Mouse (Mus musculus) activated CD4-positive, CD25-positive, alpha-beta regulatory T cell, adult 4 months (primary cell): ENCODE results near the gene C2cd5. TPM values are rescaled to one million over a fixed set of nuclear protein-coding genes. Genes with fewer than 3 reads are reported as not detected.

Experiments used
- ATAC-seq: one replicate; pipeline ENCODE4 v1.8.0; 2017
- polyA plus RNA-seq, 2 experiments: library from polyadenylated mRNA; unstranded; fragments of 100-300 nt; shearing (Covaris generic); gene quantifications; one replicate each; pipeline ENCODE4 v1.2.1; 2017

The C2cd5 gene
- polyA plus RNA-seq, 2 experiments from 2014 or later, result 53.0 to 58.6 TPM

- ATAC-seq, result no peak
Measured at GRCm38 (mm10) chr6:143070736-143071135, 29.2 kb downstream of the C2cd5 start.

DNA sequence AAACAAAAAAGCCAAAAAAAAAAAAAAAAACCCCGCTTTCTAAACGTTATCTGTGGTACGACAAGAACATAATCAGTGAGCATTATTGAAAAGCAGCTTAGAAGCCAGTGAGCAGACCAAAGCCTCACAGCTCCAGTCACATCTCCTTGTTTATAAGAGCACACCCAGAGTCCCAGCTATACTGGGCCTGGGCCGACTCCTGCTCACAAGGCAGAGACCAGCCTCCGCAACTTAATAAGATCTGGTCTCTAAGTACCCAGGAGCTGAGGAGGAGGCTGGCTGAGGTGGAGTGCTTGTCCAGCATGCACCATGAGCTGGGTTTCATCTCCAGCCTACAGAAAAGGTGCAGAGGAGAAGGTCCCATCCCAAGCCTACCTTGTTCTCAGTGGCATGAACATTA, 29.9 kb downstream of the C2cd5 start:
- ATAC-seq, result no peak

- ATAC-seq, result no peak
Measured at GRCm38 (mm10) chr6:143069606-143070005, 30.3 kb downstream of the C2cd5 start.

DNA sequence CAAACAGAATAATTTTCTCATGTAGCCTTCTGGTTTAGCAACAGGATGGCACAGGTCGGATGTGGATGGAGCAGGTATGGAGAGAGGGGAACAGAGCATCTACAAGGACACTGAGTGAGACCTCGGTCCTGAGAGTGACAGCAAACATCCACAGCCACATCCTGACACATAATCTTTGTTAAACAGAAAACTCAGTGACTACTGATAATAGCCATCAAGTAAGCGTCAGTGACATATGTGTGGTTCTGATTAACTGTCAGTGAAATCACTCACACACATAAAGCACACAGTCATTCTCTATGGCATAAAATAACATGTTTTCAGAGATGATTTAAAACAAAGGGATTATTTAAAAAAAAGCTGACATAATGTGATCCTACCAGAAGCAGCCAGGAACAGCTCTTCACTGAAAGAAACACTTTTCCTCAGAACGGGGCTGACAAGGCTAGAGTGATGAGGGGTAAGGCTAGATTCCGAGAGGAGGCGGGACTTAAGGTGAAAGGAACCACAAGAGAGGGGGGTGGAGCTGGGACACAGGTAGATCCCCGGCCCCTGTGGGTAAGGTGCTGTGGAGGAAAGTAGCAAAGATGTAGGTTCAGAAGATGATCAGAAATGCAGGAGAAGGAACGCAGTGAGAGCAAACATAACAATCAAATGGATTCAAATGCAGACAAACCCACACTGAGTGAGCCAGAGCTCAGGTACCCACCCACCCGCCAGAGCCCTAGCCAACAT, 31.6 kb downstream of the C2cd5 start:
- peak; percentile 81 for ATAC-seq

- ATAC-seq, result no peak
Measured at GRCm38 (mm10) chr6:143067654-143068053, 32.3 kb downstream of the C2cd5 start.

DNA sequence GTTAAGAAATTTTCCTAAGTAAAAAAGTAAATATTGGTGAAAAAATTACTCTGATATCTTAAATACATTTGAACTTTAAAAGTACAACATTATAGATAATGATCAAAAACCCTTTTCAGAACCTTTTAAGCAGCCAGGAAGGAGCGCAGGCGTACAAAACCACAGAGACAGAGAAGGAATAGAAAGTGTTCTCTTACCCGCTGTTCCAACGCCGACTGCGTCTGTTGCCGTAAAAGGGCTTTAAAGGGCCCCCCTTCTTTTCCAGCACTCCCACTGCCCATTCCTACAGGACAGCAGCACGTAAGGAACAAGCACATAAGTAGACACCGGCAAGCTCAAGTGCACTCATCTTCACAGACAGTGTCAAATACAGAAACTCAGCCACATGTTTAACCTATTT, 33.1 kb downstream of the C2cd5 start:
- peak; percentile 74 for ATAC-seq

- ATAC-seq, result no peak
Measured at GRCm38 (mm10) chr6:143064047-143064446, 35.9 kb downstream of the C2cd5 start.

GRCm38 (mm10) chr6:143057601-143058000, 42.3 kb downstream of the C2cd5 start:
- no peak for ATAC-seq

- no peak for ATAC-seq
Measured at GRCm38 (mm10) chr6:143051566-143051965, 48.4 kb downstream of the C2cd5 start.

DNA sequence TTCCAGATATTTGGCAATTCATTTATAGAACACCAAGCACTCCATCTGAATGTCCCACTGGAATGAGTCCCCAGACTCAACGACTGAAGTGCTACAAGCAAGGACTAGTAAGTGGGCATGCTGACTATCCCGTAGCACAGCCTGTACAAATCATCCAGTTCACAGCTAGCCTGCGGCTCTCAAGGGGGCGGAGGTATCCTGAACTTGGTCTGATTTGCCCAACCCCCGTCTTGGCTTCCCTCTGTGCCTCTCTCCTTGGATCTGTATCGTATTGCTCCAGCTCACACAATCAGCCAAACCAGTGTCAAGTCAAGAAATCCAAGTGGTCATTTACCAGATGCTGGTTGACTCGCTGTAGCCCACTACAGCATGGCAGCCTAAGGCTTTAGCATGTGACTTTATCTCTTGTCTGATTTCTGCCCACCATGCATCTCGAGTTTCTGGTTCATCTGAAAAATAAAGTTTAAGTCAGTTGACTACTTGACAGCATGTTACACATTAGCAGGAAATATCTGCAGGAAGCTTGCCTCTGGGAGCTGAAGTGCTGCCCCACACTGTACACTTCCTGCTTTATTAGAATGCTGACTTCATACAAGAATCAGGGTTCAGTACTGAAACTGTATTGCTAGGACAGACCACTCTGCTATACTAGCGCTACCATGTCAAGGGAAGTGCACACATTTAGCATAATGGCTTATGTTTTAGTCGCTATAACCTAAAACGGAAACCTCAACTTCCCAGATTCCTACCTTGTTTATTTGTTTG, 50.0 kb downstream of the C2cd5 start:
- no peak for ATAC-seq

DNA sequence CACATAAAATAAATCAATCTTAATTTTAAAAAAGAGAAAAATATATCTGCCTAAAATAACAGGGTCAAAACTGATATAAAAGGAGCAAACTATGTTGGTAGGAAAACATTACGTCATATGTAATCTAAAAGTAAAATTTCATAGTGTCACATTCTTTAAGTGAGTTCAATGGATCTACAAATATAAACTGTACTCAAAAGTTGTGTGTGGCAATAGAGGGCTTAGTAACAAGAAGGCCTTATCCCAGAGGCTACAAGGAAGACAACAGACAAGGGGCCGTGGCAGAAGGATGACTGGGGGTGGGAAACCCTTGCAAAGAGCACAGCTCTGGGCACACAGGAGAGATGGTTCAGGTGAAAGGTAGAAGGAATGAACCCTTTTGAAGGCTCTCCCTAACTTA, 50.8 kb downstream of the C2cd5 start:
- ATAC-seq, result no peak

DNA sequence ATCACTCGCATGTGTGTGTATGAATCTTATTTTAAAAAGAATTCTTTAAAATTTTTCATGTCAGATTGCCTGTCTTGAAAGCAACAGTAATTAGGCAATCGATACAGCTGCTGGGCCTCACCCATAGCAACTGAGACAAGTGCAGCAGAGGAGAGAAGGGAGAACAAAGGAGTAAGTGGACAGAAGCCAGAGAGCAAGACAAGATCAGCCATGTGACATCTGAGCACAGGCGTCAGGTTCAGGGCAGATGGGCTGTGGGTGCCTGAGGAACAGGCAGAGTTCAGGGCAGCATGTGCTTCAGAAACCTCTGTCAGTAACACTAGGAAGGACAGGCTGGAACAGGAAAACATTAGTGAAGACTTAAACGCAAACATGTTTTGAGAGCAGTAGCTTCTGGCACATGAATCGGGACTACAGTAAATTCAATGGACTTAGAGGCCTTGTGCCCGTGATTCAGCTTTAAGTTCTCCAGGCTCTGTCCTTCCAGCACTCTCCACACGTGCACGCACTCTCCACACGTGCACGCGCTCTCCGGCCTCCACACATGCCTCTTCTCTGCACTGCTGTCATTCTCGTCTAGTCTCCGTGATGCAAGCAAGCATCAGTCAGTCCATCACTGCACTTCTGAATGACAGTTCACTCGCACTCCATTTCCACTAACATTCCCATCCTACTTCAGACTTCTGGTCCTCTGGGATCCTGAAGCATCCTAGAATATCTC, 52.2 kb downstream of the C2cd5 start:
- ATAC-seq, result no peak

DNA sequence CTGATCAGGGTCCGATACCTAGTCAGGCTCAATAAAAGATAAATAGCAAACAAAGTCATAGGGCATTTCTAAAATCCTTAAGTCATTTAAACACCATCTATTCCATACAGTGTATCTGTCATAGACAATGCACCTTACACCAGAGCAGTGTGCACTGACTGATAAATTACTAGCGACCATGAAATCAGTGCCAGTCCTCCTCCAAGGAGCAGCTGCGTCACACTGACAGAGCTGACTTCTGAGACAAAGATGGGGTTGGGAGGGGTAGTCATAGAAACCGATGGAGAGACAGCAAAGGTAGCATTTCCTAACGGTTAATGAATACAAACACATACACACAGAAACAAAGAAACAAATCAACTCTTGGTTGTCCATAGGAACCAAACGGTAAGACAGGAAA, 58.4 kb downstream of the C2cd5 start:
- no peak for ATAC-seq

GRCm38 (mm10) chr6:143035261-143035660, 64.7 kb downstream of the C2cd5 start:
- peak; percentile 69 for ATAC-seq

DNA sequence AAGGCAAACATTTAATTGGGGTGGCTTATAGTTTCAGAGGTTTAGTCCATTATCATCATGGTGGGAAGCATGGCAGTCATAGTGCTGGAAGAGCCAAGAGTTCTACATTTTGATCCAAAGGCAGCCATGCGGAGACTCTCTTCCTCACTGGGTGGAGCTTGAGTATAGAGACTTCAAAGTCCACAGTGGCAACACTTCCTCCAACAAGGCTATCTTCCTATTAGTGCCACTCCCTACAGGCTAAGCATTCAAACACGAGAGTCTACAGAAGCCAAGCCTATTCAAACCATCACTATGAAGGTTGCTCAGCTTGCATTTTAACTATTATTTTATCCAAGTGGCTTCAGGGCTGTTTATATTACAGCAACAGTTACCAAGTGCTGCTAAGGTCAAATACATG, 65.4 kb downstream of the C2cd5 start:
- ATAC-seq, result no peak

GRCm38 (mm10) chr6:143030521-143030920, 69.4 kb downstream of the C2cd5 start:
- no peak for ATAC-seq

- no peak for ATAC-seq
Measured at GRCm38 (mm10) chr6:143027896-143028295, 72.0 kb downstream of the C2cd5 start.

- ATAC-seq, result no peak
Measured at GRCm38 (mm10) chr6:143027402-143027801, 72.5 kb downstream of the C2cd5 start.

DNA sequence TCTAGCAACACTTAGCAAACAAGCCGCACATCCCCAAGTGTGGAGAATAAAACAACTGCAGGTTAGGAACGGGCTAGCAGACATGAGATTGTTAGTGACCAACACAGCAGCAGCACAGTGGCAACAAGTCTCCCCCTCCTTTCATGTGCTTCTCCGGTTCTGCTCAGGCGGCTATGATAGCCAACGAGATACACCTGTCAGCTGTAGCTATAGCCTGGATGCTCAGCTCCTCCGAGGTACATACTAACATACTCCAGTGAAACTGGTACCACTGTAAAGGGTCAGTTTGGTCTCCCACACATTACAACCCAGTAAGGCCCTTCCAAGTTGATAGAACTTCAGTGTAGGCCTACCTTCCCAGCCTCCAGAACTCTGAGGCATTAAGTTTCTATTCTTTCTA, 76.2 kb downstream of the C2cd5 start:
- ATAC-seq, result no peak

GRCm38 (mm10) chr6:143021756-143022155, 78.2 kb downstream of the C2cd5 start:
- no peak for ATAC-seq

DNA sequence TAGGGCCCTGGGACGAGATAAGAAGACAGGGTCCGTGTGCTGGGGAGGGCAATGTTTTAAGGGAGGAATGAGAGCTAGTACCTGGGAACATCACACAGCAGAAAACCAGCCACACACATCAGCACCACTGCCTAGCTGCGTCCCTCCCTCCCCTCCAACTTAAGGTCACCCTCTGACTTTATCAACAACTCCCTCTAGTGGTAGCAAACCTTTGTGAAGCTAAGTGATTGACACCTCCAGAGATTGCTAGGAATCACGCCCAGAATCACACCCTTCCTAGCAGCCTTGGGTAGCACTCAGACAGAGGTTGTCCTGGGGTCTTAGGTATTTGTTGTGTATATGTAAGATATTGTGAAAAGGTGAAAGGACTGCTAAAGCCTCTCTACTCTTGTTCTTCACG, 79.3 kb downstream of the C2cd5 start:
- ATAC-seq, result no peak

DNA sequence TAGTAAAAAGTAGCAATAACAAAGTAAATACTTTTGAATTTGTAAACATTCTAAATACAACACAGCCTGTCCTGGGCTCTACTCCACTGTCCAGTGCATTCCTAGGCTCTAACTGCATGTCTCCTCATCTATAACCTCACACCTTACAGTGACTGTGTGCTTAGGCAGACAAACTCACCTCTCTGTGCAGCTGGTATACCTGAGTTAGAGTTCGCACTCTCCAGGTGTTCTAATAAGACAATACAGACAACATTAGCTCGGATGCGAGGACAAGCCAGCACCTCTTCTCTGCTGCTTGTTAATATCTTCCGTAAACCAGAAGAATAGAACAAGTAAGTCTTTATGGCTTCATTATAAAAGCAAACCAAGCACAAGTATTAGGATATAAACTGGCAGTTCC, 79.8 kb downstream of the C2cd5 start:
- ATAC-seq, result no peak

GRCm38 (mm10) chr6:143012513-143013215, 87.3 kb downstream of the C2cd5 start:
- no peak for ATAC-seq
